Mouse (Mus musculus) G1E (cell line): Measurements from ENCODE around the gene Agap2.

ENCODE experiments used
- CTCF ChIP-seq: IDR thresholded peaks from 2 replicates; pipeline ENCODE4 v1.5.1; 2012; ENCODE audit warnings: low read depth, low read length, inconsistent platforms, mixed read lengths
- GATA1 ChIP-seq: IDR thresholded peaks from 2 replicates; pipeline ENCODE4 v1.6.1; 2012; ENCODE audit warnings: borderline replicate concordance, low read length, inconsistent platforms, mixed read lengths
- GATA2 ChIP-seq: IDR thresholded peaks from 2 replicates; pipeline ENCODE4 v1.6.1; 2012; ENCODE audit warnings: low read depth, low read length, inconsistent platforms, borderline replicate concordance
- POLR2AphosphoS5 ChIP-seq: IDR thresholded peaks from 2 replicates; pipeline ENCODE4 v1.6.1; 2012; ENCODE audit warnings: low read depth, low read length, inconsistent platforms; ENCODE audit not compliant: insufficient replicate concordance
- TAL1 ChIP-seq: conservative IDR thresholded peaks from 2 replicates; pipeline ENCODE4 v1.6.1; 2012; ENCODE audit warnings: low read depth, low read length, inconsistent platforms, mixed read lengths

DNA sequence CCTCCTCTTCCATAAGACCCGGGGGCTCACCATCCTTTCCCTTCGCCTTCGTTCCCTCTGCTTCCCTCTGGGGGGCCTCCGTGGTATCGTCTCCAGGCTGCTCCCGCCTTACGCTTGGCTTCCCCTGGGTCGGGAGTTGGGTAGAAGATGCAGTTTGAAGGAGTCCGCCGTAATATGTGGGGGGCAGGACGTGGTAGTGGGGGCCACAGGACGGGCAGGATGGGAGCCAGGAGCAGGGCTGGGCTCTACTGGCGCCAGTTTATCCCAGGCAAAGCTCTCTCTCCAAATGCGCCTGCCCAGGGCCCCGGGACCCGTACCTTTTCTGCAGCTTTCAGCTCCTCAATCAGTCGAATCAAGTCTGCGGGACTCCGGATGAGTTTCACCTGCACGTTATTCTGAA lies 23.4 kb downstream of the Agap2 start:
- TF ChIP-seq CTCF (no peak), GATA1 (no peak), TAL1 (no peak), POLR2AphosphoS5 (no peak), GATA2 (no peak)
